Mouse (Mus musculus) thymus, adult 2 months (tissue): ENCODE measurements around the gene Abl1.

Experiments
- CTCF ChIP-seq: fragments of 200-500 bp; IDR thresholded peaks from 2 replicates; pipeline ENCODE4 v1.5.1; 2012; ENCODE audit warnings: mild to moderate bottlenecking, control low read depth, low read length, moderate library complexity, borderline replicate concordance; ENCODE audit not compliant: control insufficient read depth, poor library complexity, insufficient read depth; ENCODE audit errors: extremely low read depth
- POLR2A ChIP-seq: fragments of 200-500 bp; IDR thresholded peaks from 2 replicates; pipeline ENCODE4 v1.6.1; 2012; ENCODE audit warnings: mild to moderate bottlenecking, low read length, control low read depth, moderate library complexity; ENCODE audit not compliant: control insufficient read depth, poor library complexity, insufficient read depth; ENCODE audit errors: extremely low read depth

DNA sequence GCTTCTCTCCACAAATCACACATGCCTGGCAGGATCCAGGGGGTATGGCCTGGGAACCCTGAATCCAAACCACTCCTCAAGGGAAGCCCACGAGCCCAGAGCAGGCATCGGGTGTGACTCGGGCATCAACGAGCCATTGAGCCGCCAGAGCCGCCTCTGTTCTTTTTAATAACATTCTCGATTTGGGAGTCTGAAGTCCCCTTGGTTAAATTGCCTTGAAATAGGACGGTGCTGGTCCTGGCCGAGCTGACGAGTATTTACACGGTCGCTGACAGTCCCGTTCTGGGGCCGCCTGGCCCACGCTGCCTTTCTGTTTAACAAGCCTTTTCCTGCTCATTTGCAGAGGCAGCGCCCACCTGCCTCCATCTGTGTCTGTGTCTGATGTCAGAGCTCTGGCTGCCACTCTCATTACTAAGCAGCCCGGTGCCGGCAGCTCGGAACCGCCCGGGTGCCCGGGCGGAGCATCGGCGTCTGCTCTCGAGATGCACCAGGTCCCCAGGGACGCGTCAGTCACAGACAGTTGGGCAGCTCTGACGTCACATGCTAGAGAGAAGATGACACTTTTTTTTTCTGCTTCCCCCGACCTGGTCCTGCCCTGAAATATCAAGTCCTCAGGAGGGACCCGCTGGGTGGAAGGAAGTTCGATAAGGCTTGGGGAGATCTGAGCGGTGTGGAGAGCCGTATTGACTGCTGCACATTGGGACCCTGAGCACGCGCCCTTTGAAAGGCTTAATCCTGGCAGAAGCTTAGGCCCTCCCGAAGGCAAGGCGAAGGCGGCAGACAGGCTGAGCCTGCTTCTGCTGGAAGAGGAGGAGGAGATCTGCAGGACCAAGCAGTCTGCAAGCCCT is 134.6 kb downstream of the Abl1 start:
- no peak for TF ChIP-seq POLR2A
- no peak for TF ChIP-seq CTCF
